Mouse (Mus musculus) forebrain, postnatal 0 days (tissue): ENCODE data around the gene Dgat2. TPM values are rescaled to one million over a fixed set of nuclear protein-coding genes. Genes with fewer than 3 reads are reported as not detected.

Experiments
- ATAC-seq: fragments of 200-750 bp; cut with Nextera tagmentation; 2 replicates; pipeline ENCODE4 v1.8.0; 2017; ENCODE audit warnings: mild to moderate bottlenecking, moderate library complexity
- DNase-seq: peaks from one replicate; pipeline ENCODE4 v3.0.0-alpha.2; 2015
- H3K27ac ChIP-seq: fragments of 300-500 bp; sonication (generic); 2 replicates; pipeline ENCODE4 v1.5.1; 2014; ENCODE audit warnings: low read depth, mild to moderate bottlenecking, antibody characterized with exemption, low read length, moderate library complexity, mixed read lengths
- H3K27me3 ChIP-seq: fragments of 300-500 bp; sonication (generic); 2 replicates; pipeline ENCODE4 v1.6.1; 2014; ENCODE audit warnings: mild to moderate bottlenecking, low read length, mixed read lengths; ENCODE audit not compliant: insufficient read depth
- H3K36me3 ChIP-seq: fragments of 300-500 bp; sonication (generic); 2 replicates; pipeline ENCODE4 v1.6.1; 2014; ENCODE audit warnings: mild to moderate bottlenecking, moderate library complexity; ENCODE audit not compliant: insufficient read depth
- H3K4me1 ChIP-seq: fragments of 300-500 bp; sonication (generic); 2 replicates; pipeline ENCODE4 v1.6.1; 2014; ENCODE audit warnings: antibody characterized with exemption; ENCODE audit not compliant: insufficient read depth
- H3K4me2 ChIP-seq: fragments of 300-500 bp; sonication (generic); 2 replicates; pipeline ENCODE4 v1.6.1; 2014; ENCODE audit warnings: low read depth, mild to moderate bottlenecking, moderate library complexity
- H3K4me3 ChIP-seq: fragments of 300-500 bp; sonication (generic); 2 replicates; pipeline ENCODE4 v1.5.1; 2014; ENCODE audit warnings: low read depth, low read length, mixed read lengths
- H3K9ac ChIP-seq: fragments of 300-500 bp; sonication (generic); 2 replicates; pipeline ENCODE4 v1.6.1; 2014; ENCODE audit warnings: mild to moderate bottlenecking
- H3K9me3 ChIP-seq: fragments of 300-500 bp; sonication (generic); 2 replicates; pipeline ENCODE4 v1.6.1; 2016; ENCODE audit warnings: low read length
- CTCF ChIP-seq: sonication (generic); IDR thresholded peaks from 2 replicates; pipeline ENCODE4 v1.5.1; 2016; ENCODE audit warnings: antibody characterized with exemption, control low read depth, low read depth
- WGBS: fragments of 180-500 bp; shearing (Covaris S2); extraction: QIAGEN DNeasy Blood & Tissue Kit; methylation state at CpG from one replicate; pipeline ENCODE4 v1.1.7; 2014; 5-methylcytosine and 5-hydroxymethylcytosine counted together
- polyA plus RNA-seq: library from polyadenylated mRNA; unstranded; fragments of >200 nt; fragmentation: Nextera tagmentation; extraction: Ambion mirVana; gene quantifications from 2 replicates; pipeline ENCODE4 v1.2.1, GENCODE M21; 2015
- total RNA-seq: library from RNA; depleted of rRNA; stranded (reverse); fragments of >200 nt; gene quantifications from 2 replicates; pipeline ENCODE4 v1.2.3, GENCODE M21; 2014

Dgat2 gene
- total and polyA plus RNA-seq, 2 experiments from 2014 or later, result 41.3 TPM

DNA sequence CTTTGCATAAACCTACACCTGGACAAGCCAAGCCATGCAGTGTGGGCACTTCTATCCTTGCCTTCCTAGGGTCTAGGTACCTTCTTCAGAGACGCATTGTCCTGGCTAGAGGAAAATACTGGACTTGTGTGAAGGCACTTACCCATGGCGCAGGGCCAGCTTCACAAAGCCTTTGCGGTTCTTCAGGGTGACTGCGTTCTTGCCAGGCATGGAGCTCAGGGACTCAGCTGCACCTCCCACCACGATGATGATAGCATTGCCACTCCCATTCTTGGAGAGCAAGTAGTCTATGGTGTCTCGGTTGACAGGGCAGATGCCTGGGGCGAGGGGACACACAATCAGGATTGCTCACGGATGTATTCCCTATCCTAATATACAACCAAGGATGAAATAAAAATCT lies 24.5 kb downstream of the Dgat2 start:
- no peak for TF ChIP-seq CTCF
- H3K4me1 ChIP-seq, result no peaks in the 10 kb centered on the region
- no peak overlapping the region for H3K27ac ChIP-seq
- DNase-seq (no peak), ATAC-seq (no peak)
- H3K4me3 ChIP-seq, result no peak overlapping the region
- no peak overlapping the region for H3K4me2 ChIP-seq
- H3K27me3 ChIP-seq, result no peaks in the 10 kb centered on the region
- 88% methylated on average over 8 of the region's 8 CpGs for WGBS
- no peak overlapping the region for H3K9ac ChIP-seq
- H3K9me3 ChIP-seq, result no peaks in the 10 kb centered on the region
- H3K36me3 ChIP-seq, result 0 out of 2 replicates have a peak, but pooled peaks cover 4% of the 10 kb centered on the region

GRCm38 (mm10) chr7:99156737-99157136 lies 25.8 kb downstream of the Dgat2 start:
- 84% methylated on average over 10 of the region's 10 CpGs for WGBS
- H3K27ac ChIP-seq, result no peak overlapping the region

GRCm38 (mm10) chr7:99155311-99156289 lies 26.9 kb downstream of the Dgat2 start:
- no peaks in the 10 kb centered on the region for H3K27me3 ChIP-seq
- DNase-seq (peak; percentile 3), ATAC-seq (peak; percentile 47; the same call in 1 of the 2 replicates)
- 0 out of 2 replicates have a peak, but pooled peaks cover 4% of the 10 kb centered on the region for H3K36me3 ChIP-seq
- no peak for TF ChIP-seq CTCF
- 0 out of 2 replicates have a peak overlapping the region, but pooled peaks have one; percentile 19 for H3K4me2 ChIP-seq
- H3K27ac ChIP-seq, result no peak overlapping the region
- no peak overlapping the region for H3K4me3 ChIP-seq
- no peaks in the 10 kb centered on the region for H3K4me1 ChIP-seq
- H3K9ac ChIP-seq, result no peak overlapping the region
- no peaks in the 10 kb centered on the region for H3K9me3 ChIP-seq
- WGBS, result 25% methylated on average over 17 of the region's 17 CpGs

More at GRCm38 (mm10) chr7:99156737-99157136, 25.8 kb downstream of the Dgat2 start:
- Histone ChIP-seq H3K9ac (no peak overlapping the region), H3K4me3 (no peak overlapping the region), H3K9me3 (no peaks in the 10 kb centered on the region), H3K27me3 (no peaks in the 10 kb centered on the region), H3K4me2 (no peak overlapping the region), H3K4me1 (no peaks in the 10 kb centered on the region), H3K36me3 (0 out of 2 replicates have a peak, but pooled peaks cover 4% of the 10 kb centered on the region)
- no peak for DNase-seq
- no peak for ATAC-seq
- TF ChIP-seq CTCF, result no peak

- H3K9ac ChIP-seq, result no peak overlapping the region
- ATAC-seq (no peak), DNase-seq (no peak)
- H3K27ac ChIP-seq, result no peak overlapping the region
- no peaks in the 10 kb centered on the region for H3K27me3 ChIP-seq
- WGBS, result 55% methylated on average over 8 of the region's 8 CpGs
- no peaks in the 10 kb centered on the region for H3K9me3 ChIP-seq
- H3K4me3 ChIP-seq, result no peak overlapping the region
- H3K4me2 ChIP-seq, result no peak overlapping the region
- TF ChIP-seq CTCF, result no peak
- H3K36me3 ChIP-seq, result 0 out of 2 replicates have a peak, but pooled peaks cover 4% of the 10 kb centered on the region
- H3K4me1 ChIP-seq, result no peaks in the 10 kb centered on the region
These were observed 27.8 kb downstream of the Dgat2 start for GRCm38 (mm10) chr7:99154648-99155151.

- DNase-seq (no peak), ATAC-seq (no peak)
- Histone ChIP-seq H3K9ac (no peak overlapping the region), H3K4me3 (no peak overlapping the region), H3K27me3 (no peaks in the 10 kb centered on the region), H3K36me3 (0 out of 2 replicates have a peak, but pooled peaks cover 4% of the 10 kb centered on the region), H3K27ac (no peak overlapping the region), H3K4me2 (no peak overlapping the region), H3K9me3 (no peaks in the 10 kb centered on the region), H3K4me1 (no peaks in the 10 kb centered on the region)
- TF ChIP-seq CTCF, result no peak
- 93% methylated on average over 11 of the region's 11 CpGs for WGBS
These were observed 28.8 kb downstream of the Dgat2 start for GRCm38 (mm10) chr7:99153686-99154202.

GRCm38 (mm10) chr7:99152756-99153155 lies 29.8 kb downstream of the Dgat2 start:
- H3K27ac ChIP-seq, result no peak overlapping the region
- WGBS, result 87% methylated on average over 8 of the region's 8 CpGs
- no peaks in the 10 kb centered on the region for H3K4me1 ChIP-seq
- DNase-seq (no peak), ATAC-seq (no peak)
- 0 out of 2 replicates have a peak, but pooled peaks cover 4% of the 10 kb centered on the region for H3K36me3 ChIP-seq
- H3K4me2 ChIP-seq, result no peak overlapping the region
- H3K9ac ChIP-seq, result no peak overlapping the region
- H3K27me3 ChIP-seq, result no peaks in the 10 kb centered on the region
- H3K4me3 ChIP-seq, result no peak overlapping the region
- TF ChIP-seq CTCF, result no peak
- H3K9me3 ChIP-seq, result no peaks in the 10 kb centered on the region

DNA sequence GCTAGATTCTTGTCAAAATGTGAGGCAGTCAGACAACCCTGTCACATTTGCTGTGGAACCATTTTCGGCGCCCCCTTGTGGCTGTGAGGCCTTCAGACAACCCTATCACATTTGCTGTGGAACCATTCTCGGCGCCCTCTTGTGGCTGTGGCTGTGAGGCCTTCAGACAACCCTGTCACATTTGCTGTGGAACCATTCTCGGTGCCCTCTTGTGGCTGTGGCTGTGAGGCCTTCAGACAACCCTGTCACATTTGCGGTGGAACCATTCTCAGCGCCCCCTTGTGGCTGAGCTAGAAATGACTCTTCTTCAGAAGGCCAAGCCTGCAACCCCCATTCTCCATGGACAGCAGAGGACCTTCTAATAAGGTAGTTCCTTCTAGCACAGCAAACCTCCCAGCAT lies 31.2 kb downstream of the Dgat2 start:
- Histone ChIP-seq H3K9me3 (no peaks in the 10 kb centered on the region), H3K36me3 (no peaks in the 10 kb centered on the region), H3K27me3 (no peaks in the 10 kb centered on the region), H3K4me1 (no peaks in the 10 kb centered on the region), H3K27ac (no peak overlapping the region), H3K9ac (no peak overlapping the region), H3K4me2 (no peak overlapping the region), H3K4me3 (no peak overlapping the region)
- 5% methylated on average over 7 of the region's 7 CpGs for WGBS
- peak; percentile 92 for ATAC-seq
- peak; percentile 99 for TF ChIP-seq CTCF
- DNase-seq, result peak; percentile 92
